ENCODE assay signal across 8 mouse cellular contexts in the genomic region with DNA sequence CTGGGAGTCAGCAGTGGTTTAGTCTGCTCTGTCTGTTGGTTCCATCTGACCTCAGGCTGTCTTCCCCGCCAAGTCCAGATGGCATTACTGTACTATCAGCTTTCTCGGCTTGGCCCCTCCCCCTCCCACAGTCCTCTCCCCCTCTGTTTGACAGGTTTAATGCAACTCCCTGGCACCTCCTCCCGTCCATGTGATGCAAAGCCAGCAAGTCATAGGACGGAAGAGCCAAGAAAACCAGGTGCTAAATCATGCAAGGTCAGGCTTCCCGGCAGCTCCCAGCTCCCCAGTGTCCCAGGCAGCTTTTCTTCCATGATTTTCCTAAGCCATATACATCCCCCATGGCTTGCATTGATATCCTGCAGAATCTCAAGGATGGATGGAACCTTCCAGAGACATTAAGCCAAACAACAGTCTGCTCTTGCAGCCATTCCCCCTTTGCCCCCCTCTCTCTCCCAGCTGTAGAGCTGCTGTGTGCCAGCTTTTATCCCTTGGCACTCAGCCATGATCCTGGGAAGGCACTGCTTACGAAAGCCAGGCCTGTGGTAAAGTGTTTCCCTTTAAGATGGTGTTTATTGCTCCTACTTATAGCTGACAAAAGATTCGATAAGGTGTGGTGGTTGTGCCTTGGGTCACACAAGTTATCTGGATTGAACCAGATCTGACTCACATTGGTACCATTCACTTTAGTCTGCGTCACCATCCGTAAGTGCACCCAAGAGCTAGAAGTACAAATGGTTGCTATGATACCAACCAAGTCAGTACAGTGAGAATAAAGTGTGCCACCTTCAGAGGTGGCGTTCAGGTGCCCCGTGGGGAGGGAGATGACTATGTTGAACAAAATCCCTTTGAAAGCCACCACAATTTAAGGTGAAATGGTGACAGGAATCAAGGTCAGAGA.
DNase-seq lines count a peak whose midpoint lies in the region; ATAC-seq lines count a peak whose summit lies in the region.

No protein-coding gene starts in this region.

- peak; percentile 11; the same call in 1 of the 2 replicates for ATAC-seq in frontal cortex, adult (ENCODE audit: low TSS enrichment)

- no peak for DNase-seq in frontal cortex, postnatal 25 days (ENCODE audit: low spot score in 2 of 2)
- DNase-seq in T-cell, adult 2 months (ENCODE audit: low spot score) = peak; percentile 46
- peak; percentile 43 for DNase-seq in embryo, embryonic 10.5 days (ENCODE audit: low spot score)
- peak; percentile 97 for DNase-seq in heart, adult 11 months
- peak; percentile 53 for DNase-seq in kidney, adult 11 months
- peak; percentile 86 for DNase-seq in lung, postnatal 10 days
- peak; percentile 39 to 50 for DNase-seq in spleen, postnatal 36 days (ENCODE audit: low spot score in 2 of 2)

Comparison
In these comparisons a context has a peak if more than half of its experiments do, and no peak if none do; other contexts are left out.
1. DNase-seq: peak in T-cell, adult 2 months (single experiment), embryo, embryonic 10.5 days (single experiment), heart, adult 11 months (single experiment), kidney, adult 11 months (single experiment), lung, postnatal 10 days (single experiment) and spleen, postnatal 36 days (2 of 2); none in frontal cortex, postnatal 25 days (0 of 2).